Mouse (Mus musculus): Measurements from ENCODE around the gene Lsm2. TPM values are rescaled to one million over a fixed set of nuclear protein-coding genes. Genes with fewer than 3 reads are reported as not detected.
"Not testable (repeated sequence)": the region's sequence is repeated elsewhere in the genome, so short reads cannot be mapped to it uniquely, and the experiment has no call there.

Lsm2 gene
- polyA plus RNA-seq, 1 experiment = 95.0 TPM

- H3K27me3 ChIP-seq (replicated peaks) = no peaks in the 10 kb centered on the region
- H3K9me3 ChIP-seq = no peaks in the 10 kb centered on the region
- H3K4me3 ChIP-seq (replicated peaks) = peak within 1 kb of the TSS; percentile 100
- TF ChIP-seq GATA1 (IDR thresholded peaks at IDR 0.05; ENCODE audit: borderline replicate concordance, low read length) (no peak), FLI1 (IDR thresholded peaks at IDR 0.05; ENCODE audit: low read length) (peak; percentile 51; the same call in 1 of the 2 replicates)
- H3K4me1 ChIP-seq = peaks cover 78% of the 10 kb centered on the region
- peaks cover 56% of the 10 kb centered on the region for H3K36me3 ChIP-seq (replicated peaks; ENCODE audit: low read length)
Observed at GRCm38 (mm10) chr17:35000717-35001451, 19.2 kb downstream of the Lsm2 start, which contains the start of gene Vars. Gene Vars, plus strand, starts transcription at chr17:35000987.

- H3K27me3 ChIP-seq (replicated peaks) = no peaks in the 10 kb centered on the region
- no peak for TF ChIP-seq GATA1 (IDR thresholded peaks at IDR 0.05; ENCODE audit: borderline replicate concordance, low read length)
- TF ChIP-seq FLI1 (IDR thresholded peaks at IDR 0.05; ENCODE audit: low read length) = no peak
- peaks cover 74% of the 10 kb centered on the region for H3K4me1 ChIP-seq
Observed at GRCm38 (mm10) chr17:35001452-35002152, 19.9 kb downstream of the Lsm2 start.

GRCm38 (mm10) chr17:35002153-35002865, 20.6 kb downstream of the Lsm2 start:
- H3K4me1 ChIP-seq = peaks cover 70% of the 10 kb centered on the region

More at GRCm38 (mm10) chr17:35001452-35002152, 19.9 kb downstream of the Lsm2 start:
- Histone ChIP-seq H3K9me3 (no peaks in the 10 kb centered on the region), H3K4me3 (replicated peaks) (peak overlapping the region; percentile 100), H3K36me3 (replicated peaks; ENCODE audit: low read length) (peaks cover 56% of the 10 kb centered on the region)

GRCm38 (mm10) chr17:35003022-35003838, 21.6 kb downstream of the Lsm2 start:
- Histone ChIP-seq H3K27me3 (replicated peaks) (no peaks in the 10 kb centered on the region), H3K9me3 (no peaks in the 10 kb centered on the region), H3K4me1 (peaks cover 68% of the 10 kb centered on the region), H3K36me3 (replicated peaks; ENCODE audit: low read length) (peaks cover 56% of the 10 kb centered on the region), H3K4me3 (replicated peaks) (peak overlapping the region; percentile 46)
- TF ChIP-seq GATA1 (IDR thresholded peaks at IDR 0.05; ENCODE audit: borderline replicate concordance, low read length) (no peak), FLI1 (IDR thresholded peaks at IDR 0.05; ENCODE audit: low read length) (no peak)

More at GRCm38 (mm10) chr17:35002153-35002865, 20.6 kb downstream of the Lsm2 start:
- Histone ChIP-seq H3K27me3 (replicated peaks) (no peaks in the 10 kb centered on the region), H3K4me3 (replicated peaks) (peak overlapping the region; percentile 100), H3K9me3 (no peaks in the 10 kb centered on the region), H3K36me3 (replicated peaks; ENCODE audit: low read length) (peaks cover 56% of the 10 kb centered on the region)
- TF ChIP-seq FLI1 (IDR thresholded peaks at IDR 0.05; ENCODE audit: low read length) (no peak), GATA1 (IDR thresholded peaks at IDR 0.05; ENCODE audit: borderline replicate concordance, low read length) (no peak)

GRCm38 (mm10) chr17:35004075-35004717, 22.5 kb downstream of the Lsm2 start:
- Histone ChIP-seq H3K4me3 (replicated peaks) (no peak overlapping the region), H3K27me3 (replicated peaks) (no peaks in the 10 kb centered on the region), H3K9me3 (no peaks in the 10 kb centered on the region), H3K4me1 (peaks cover 60% of the 10 kb centered on the region), H3K36me3 (replicated peaks; ENCODE audit: low read length) (peaks cover 56% of the 10 kb centered on the region)
- TF ChIP-seq GATA1 (IDR thresholded peaks at IDR 0.05; ENCODE audit: borderline replicate concordance, low read length) = no peak
- TF ChIP-seq FLI1 (IDR thresholded peaks at IDR 0.05; ENCODE audit: low read length) = no peak

GRCm38 (mm10) chr17:35005158-35005557, 23.5 kb downstream of the Lsm2 start:
- no peaks in the 10 kb centered on the region for H3K9me3 ChIP-seq
- TF ChIP-seq GATA1 (IDR thresholded peaks at IDR 0.05; ENCODE audit: borderline replicate concordance, low read length) = no peak
- TF ChIP-seq FLI1 (IDR thresholded peaks at IDR 0.05; ENCODE audit: low read length) = no peak
- no peaks in the 10 kb centered on the region for H3K27me3 ChIP-seq (replicated peaks)
- H3K36me3 ChIP-seq (replicated peaks; ENCODE audit: low read length) = peaks cover 63% of the 10 kb centered on the region
- peak overlapping the region; percentile 12 for H3K4me3 ChIP-seq (replicated peaks)
- H3K4me1 ChIP-seq = peaks cover 51% of the 10 kb centered on the region

GRCm38 (mm10) chr17:35005902-35006301, 24.2 kb downstream of the Lsm2 start:
- H3K4me1 ChIP-seq = peaks cover 51% of the 10 kb centered on the region
- H3K9me3 ChIP-seq; H3K27me3 ChIP-seq (replicated peaks); H3K4me3 ChIP-seq (replicated peaks): not testable (repeated sequence)
- H3K36me3 ChIP-seq (replicated peaks; ENCODE audit: low read length) = peaks cover 71% of the 10 kb centered on the region

- no peaks in the 10 kb centered on the region for H3K27me3 ChIP-seq (replicated peaks)
- no peaks in the 10 kb centered on the region for H3K9me3 ChIP-seq
- TF ChIP-seq GATA1 (IDR thresholded peaks at IDR 0.05; ENCODE audit: borderline replicate concordance, low read length) = no peak
- TF ChIP-seq FLI1 (IDR thresholded peaks at IDR 0.05; ENCODE audit: low read length) = no peak
- no peak overlapping the region for H3K4me3 ChIP-seq (replicated peaks)
- peaks cover 87% of the 10 kb centered on the region for H3K36me3 ChIP-seq (replicated peaks; ENCODE audit: low read length)
- peaks cover 52% of the 10 kb centered on the region for H3K4me1 ChIP-seq
Observed at GRCm38 (mm10) chr17:35007387-35007991, 25.8 kb downstream of the Lsm2 start.

All from megakaryocyte, embryonic 14.5 days (primary cell).